In genomic region chr6:17562472-17563088, GRCm38 (mm10) we compare ENCODE assay signal across 11 mouse cellular contexts.
DNase-seq lines count a peak whose midpoint lies in the region; ATAC-seq lines count a peak whose summit lies in the region.
"Had no signal": no experiment of that assay in that cellular context is flagged by ENCODE, and none has a peak within 500 bp of the region (broad histone marks: within the 10 kb centered on the region; RNA-seq: fewer than 3 reads in every experiment).

No protein-coding gene starts in this region.

- no peaks in the 10 kb centered on the region for H3K36me3 ChIP-seq in midbrain, embryonic 12.5 days

- H3K4me2 ChIP-seq in midbrain, embryonic 12.5 days (replicated peaks) = peak overlapping the region; percentile 19; the same call in 1 of the 2 replicates

- H3K27ac ChIP-seq in midbrain, embryonic 12.5 days (replicated peaks) = peak overlapping the region; percentile 63

- H3K4me3 ChIP-seq in midbrain, embryonic 12.5 days = no peak overlapping the region
- H3K4me3 ChIP-seq: erythroblast, embryonic 14.5 days had no signal

- H3K9me3 ChIP-seq in midbrain, embryonic 12.5 days = no peaks in the 10 kb centered on the region

- WGBS in midbrain, embryonic 12.5 days = 9% methylated on average over 10 of the region's 10 CpGs

- ATAC-seq in midbrain, embryonic 12.5 days (ENCODE audit: low FRiP score, low read depth) = peak; percentile 87
- ATAC-seq in activated CD4-positive, CD25-positive, alpha-beta regulatory T cell, adult 4 months = no peak
- ATAC-seq: liver, postnatal 0 days had no signal

- H3K9ac ChIP-seq in midbrain, embryonic 12.5 days (replicated peaks) = no peak overlapping the region
- H3K9ac ChIP-seq: liver, postnatal 0 days had no signal

- peaks cover 16% of the 10 kb centered on the region for H3K4me1 ChIP-seq in midbrain, embryonic 12.5 days

- no peaks in the 10 kb centered on the region for H3K27me3 ChIP-seq in midbrain, embryonic 12.5 days

- peak; percentile 39 for DNase-seq in heart, adult 11 months
- no peak for DNase-seq in heart, adult 8-10 months (ENCODE audit: low spot score)
- DNase-seq in R1 (ENCODE audit: low read depth, low spot score) = peak; percentile 89
- peak; percentile 21 for DNase-seq in forelimb bud, embryonic 11.5 days (ENCODE audit: low read depth, low spot score)
- no peak for DNase-seq in urinary bladder, postnatal 4 days (ENCODE audit: low spot score in 2 of 2)
- DNase-seq in gastrocnemius, postnatal 10 days = no peak
- DNase-seq: heart, postnatal 10 days; liver, postnatal 0 days had no signal

Comparison
In these comparisons a context has a peak if more than half of its experiments do, and no peak if none do; other contexts are left out.
1. DNase-seq: peak in heart, adult 11 months (single experiment), R1 (single experiment) and forelimb bud, embryonic 11.5 days (single experiment); none in heart, adult 8-10 months (single experiment), urinary bladder, postnatal 4 days (0 of 2) and gastrocnemius, postnatal 10 days (single experiment).